Mouse (Mus musculus) 416B (cell line): ENCODE results near the gene Rbbp8nl.

Source experiments
- DNase-seq: peaks from one replicate; pipeline ENCODE4 v3.0.0; 2011; ENCODE audit warnings: low read depth

The Rbbp8nl gene

DNA sequence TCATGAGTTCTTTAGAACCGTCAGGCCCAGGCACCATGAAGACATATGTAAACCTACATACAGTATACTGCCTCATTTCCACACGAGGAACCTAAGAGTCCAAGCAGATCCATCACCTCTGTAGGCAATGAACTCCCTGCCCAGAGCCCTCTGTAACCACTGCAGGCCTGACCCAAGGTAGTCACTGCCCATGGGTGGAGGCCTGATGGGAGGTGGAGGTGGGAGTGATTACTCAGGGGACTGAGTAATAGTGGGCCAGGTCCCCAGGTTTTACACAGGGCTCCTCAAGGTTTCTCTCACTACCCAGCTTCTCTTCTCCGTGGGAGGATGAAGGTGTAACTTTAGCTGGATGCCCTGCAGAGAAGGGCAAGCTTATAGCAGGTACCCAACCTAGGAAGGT lies 60.5 kb downstream of the Rbbp8nl start:
- DNase-seq, result no peak

- DNase-seq, result no peak
Measured at GRCm38 (mm10) chr2:180228592-180228991, 61.1 kb downstream of the Rbbp8nl start.

GRCm38 (mm10) chr2:180228060-180228458 lies 61.6 kb downstream of the Rbbp8nl start:
- no peak for DNase-seq
